Mouse (Mus musculus) neural tube, embryonic 15.5 days (tissue): Measurements from ENCODE around the gene Rnf10. TPM values are rescaled to one million over a fixed set of nuclear protein-coding genes. Genes with fewer than 3 reads are reported as not detected.
A peak's percentile ranks its signal among the peaks of the same experiment; 100 is the strongest.
"Not testable (repeated sequence)": the region's sequence is repeated elsewhere in the genome, so short reads cannot be mapped to it uniquely, and the experiment has no call there.

Source experiments
- ATAC-seq: fragments of 200-750 bp; cut with Nextera tagmentation; 2 replicates; pipeline ENCODE4 v1.8.0; 2017; ENCODE audit warnings: mild to moderate bottlenecking, moderate TSS enrichment, moderate library complexity; ENCODE audit not compliant: low FRiP score
- H3K27ac ChIP-seq: fragments of 300-500 bp; sonication (generic); replicated peaks from 2 replicates; pipeline ENCODE4 v1.5.1; 2015; ENCODE audit warnings: mild to moderate bottlenecking, inconsistent platforms
- H3K27me3 ChIP-seq: fragments of 300-500 bp; sonication (generic); replicated peaks from 2 replicates; pipeline ENCODE4 v1.6.1; 2015; ENCODE audit warnings: inconsistent platforms
- H3K36me3 ChIP-seq: fragments of 300-500 bp; sonication (generic); 2 replicates; pipeline ENCODE4 v1.6.1; 2015; ENCODE audit warnings: inconsistent platforms
- H3K4me1 ChIP-seq: fragments of 300-500 bp; sonication (generic); 2 replicates; pipeline ENCODE4 v1.6.1; 2015; ENCODE audit warnings: inconsistent platforms
- H3K4me2 ChIP-seq: fragments of 300-500 bp; sonication (generic); 2 replicates; pipeline ENCODE4 v1.6.1; 2015; ENCODE audit warnings: inconsistent platforms, mild to moderate bottlenecking, moderate library complexity
- H3K4me3 ChIP-seq: fragments of 300-500 bp; sonication (generic); replicated peaks from 2 replicates; pipeline ENCODE4 v1.5.1; 2015; ENCODE audit warnings: mild to moderate bottlenecking, inconsistent platforms
- H3K9ac ChIP-seq: fragments of 300-500 bp; sonication (generic); replicated peaks from 2 replicates; pipeline ENCODE4 v1.6.1; 2015; ENCODE audit warnings: mild to moderate bottlenecking, inconsistent platforms
- H3K9me3 ChIP-seq: fragments of 300-500 bp; sonication (generic); replicated peaks from 2 replicates; pipeline ENCODE4 v1.6.1; 2016; ENCODE audit warnings: inconsistent platforms
- WGBS: fragments of 180-500 bp; shearing (Covaris S2); methylation state at CpG from one replicate; pipeline ENCODE4 v1.1.7; 2015; ENCODE audit warnings: mixed read lengths; 5-methylcytosine and 5-hydroxymethylcytosine counted together
- polyA plus RNA-seq: library from polyadenylated mRNA; unstranded; fragments of >200 nt; fragmentation: Nextera tagmentation; extraction: Ambion mirVana; gene quantifications from 2 replicates; pipeline ENCODE4 v1.2.1, GENCODE M21; 2015

The Rnf10 gene
- polyA plus RNA-seq: 171 and 197 TPM in 2 replicates

DNA sequence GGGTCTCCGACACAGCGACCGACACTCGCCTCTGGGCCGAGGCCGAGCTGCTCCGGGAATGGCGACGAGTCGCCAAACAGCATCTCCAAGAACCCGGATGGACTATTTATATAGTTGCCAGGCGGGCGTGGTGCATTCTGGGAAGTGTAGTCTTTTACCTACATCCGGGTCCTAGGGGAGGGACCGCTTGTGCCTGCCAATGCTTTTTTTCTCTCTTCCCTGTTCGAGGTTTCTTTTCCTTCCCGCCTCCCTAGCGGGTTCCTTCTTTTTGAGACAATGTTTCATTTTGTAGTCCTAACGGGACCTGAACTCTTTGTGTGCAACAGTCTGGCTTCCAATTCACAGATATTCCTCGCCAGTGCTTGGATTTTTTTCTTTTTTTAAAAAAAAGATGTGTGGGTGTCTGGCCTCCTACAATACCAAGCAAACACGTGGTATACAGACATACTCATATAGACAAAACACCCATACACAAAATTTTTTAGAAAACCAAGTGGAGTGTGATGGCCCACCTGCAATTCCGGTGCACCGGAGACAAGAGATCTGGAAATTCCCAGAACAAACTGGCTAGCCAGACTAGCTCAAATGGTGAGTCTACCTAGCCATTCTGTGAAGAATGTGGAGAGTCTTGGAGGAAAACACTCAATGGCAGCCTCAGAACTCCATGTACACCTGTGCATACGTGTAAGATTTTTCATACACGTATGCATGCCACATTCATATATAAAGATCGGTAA, at the start of gene Rnf10:
Gene Rnf10 (minus strand): TSS at position 87 of the 737 bp plus-strand sequence.
- Histone ChIP-seq H3K4me3 (peak within 1 kb of the TSS; percentile 100), H3K27ac (peak within 1 kb of the TSS; percentile 90), H3K36me3 (no peaks in the 10 kb centered on the region), H3K9ac (peak within 1 kb of the TSS; percentile 99), H3K4me1 (peaks cover 47% of the 10 kb centered on the region), H3K4me2 (peak within 1 kb of the TSS; percentile 74), H3K27me3 (no peaks in the 10 kb centered on the region), H3K9me3 (no peaks in the 10 kb centered on the region)
- WGBS: 13% methylated on average over 26 of the region's 26 CpGs
- peak; percentile 91 for ATAC-seq

DNA sequence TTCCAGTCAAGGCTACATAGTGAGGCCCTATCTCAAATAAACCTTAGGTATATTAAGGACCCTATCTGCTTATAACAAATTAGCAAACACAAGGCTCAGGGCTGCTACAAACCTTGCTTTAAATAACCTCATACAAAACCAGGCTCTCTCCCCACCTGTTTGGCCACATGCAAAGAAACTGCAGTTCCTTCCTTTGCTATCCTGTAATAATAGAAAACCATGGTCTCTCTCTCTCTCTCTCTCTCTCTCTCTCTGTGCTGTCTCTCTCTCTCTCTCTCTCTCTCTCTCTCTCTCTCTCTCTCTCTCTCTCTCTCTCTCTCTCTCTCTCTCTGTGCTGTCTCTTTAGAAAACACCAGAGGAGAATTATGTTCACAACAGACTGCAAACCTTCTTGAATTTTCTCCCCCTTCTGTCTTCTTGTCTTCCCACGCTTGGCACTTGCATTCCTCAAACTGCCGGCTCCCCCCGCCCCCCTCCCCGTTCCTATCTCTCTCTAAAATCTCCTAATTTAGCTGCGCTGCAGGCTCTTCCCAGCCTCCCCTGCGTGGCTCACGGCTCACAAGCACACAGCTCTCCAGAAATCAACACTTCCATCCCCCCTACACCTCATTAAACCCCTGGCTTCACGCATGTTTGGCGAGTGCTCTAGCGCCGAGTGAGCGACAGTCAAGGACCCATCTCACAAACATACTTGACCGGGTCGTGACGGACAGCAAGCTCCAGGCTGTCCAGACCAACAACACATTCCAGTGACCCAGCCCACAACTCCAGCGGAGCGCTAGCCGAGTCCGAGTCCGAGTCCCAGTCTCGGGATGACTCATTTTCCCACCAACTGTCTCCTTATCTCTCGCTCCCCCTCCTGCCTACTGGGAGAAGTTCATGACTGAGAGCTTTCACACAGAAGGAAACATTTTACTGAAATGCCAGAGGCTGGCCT, 46.6 kb upstream of the Rnf10 start:
- WGBS: under 1% methylated on average over 22 of the region's 22 CpGs
- peak; percentile 63; the same call in 1 of the 2 replicates for ATAC-seq
- Histone ChIP-seq H3K4me3 (peak overlapping the region; percentile 41), H3K9me3 (no peaks in the 10 kb centered on the region), H3K27me3 (no peaks in the 10 kb centered on the region), H3K36me3 (no peaks in the 10 kb centered on the region), H3K4me2 (peak overlapping the region; percentile 81), H3K9ac (peak overlapping the region; percentile 51), H3K27ac (peak overlapping the region; percentile 77), H3K4me1 (peaks cover 37% of the 10 kb centered on the region)

DNA sequence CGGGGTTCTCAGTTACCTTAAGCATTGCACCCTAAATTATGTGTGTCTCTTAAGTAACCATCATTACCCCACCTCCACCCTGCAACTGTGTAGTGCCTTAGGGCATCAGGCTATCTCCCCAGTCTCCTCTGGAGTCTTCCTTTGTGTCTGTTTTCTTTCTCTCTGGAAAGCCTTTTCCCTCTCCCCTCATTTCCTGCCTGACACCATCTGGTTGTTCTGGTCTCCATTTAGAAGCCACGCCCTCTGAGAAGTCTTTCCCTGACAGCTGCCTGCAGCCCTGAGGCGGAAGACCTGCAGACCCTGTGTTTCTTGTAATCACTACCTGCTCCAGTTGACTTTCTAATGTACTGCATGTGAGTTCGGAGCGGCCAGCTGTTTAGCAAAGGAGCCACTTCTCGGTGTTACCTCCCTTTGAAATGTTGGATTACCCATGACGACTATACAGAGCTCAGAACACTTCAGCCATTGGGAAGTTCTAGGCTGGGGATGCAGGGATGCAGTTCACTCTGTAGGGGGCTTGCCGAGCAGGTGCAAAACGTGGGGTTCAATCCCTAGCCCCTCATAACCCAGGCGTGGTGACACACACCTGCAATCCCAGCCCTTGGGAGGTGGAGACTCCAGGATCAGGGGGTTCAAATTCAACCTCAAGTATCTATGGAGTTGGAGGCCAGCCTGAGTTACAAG, 45.1 kb upstream of the Rnf10 start:
- WGBS: 5% methylated on average over 10 of the region's 10 CpGs
- H3K27me3 ChIP-seq: no peaks in the 10 kb centered on the region
- H3K4me1 ChIP-seq: peaks cover 37% of the 10 kb centered on the region
- no peaks in the 10 kb centered on the region for H3K36me3 ChIP-seq
- no peak overlapping the region for H3K4me3 ChIP-seq
- peak overlapping the region; percentile 10; the same call in 1 of the 2 replicates for H3K4me2 ChIP-seq
- no peak for ATAC-seq
- H3K9me3 ChIP-seq: no peaks in the 10 kb centered on the region
- no peak overlapping the region for H3K9ac ChIP-seq
- peak overlapping the region; percentile 62 for H3K27ac ChIP-seq

DNA sequence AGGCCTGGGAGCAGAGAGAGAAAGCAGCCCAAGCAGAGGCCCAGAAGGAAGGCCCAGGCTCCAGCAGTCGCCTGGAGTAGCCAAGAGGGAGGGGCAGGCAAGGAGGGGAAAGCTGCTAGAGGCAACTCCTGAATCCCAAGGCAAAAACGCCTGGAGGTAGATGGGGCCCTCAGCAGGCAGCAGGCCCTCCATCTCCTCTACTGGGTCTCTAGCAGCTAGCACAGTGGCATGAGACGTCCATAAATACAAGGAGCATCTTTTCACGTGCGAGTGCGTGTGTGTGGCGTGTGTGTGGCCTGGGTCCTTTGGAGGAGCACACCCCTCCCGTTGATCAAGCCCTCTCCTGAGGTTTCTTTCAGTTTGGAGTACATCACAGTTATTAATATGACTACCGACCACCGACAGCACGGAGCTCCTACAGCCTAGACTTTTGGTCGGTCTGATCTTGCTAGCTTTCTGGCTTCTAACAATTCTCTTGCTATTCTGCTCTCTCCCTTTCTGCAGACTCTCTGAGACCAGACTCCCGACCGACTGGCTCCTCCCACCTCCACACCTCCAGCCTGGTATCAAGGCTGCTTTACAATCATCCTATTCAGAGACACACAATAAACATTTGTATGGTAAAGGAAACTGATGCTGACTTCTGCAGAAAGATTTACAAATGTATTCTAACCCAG, 44.4 kb upstream of the Rnf10 start:
- H3K27ac ChIP-seq: peak overlapping the region; percentile 62
- no peak overlapping the region for H3K4me3 ChIP-seq
- ATAC-seq: no peak
- WGBS: 2% methylated on average over 14 of the region's 14 CpGs
- no peak overlapping the region for H3K9ac ChIP-seq
- no peaks in the 10 kb centered on the region for H3K27me3 ChIP-seq
- H3K4me1 ChIP-seq: peaks cover 37% of the 10 kb centered on the region
- H3K4me2 ChIP-seq: peak overlapping the region; percentile 9; the same call in 1 of the 2 replicates
- no peaks in the 10 kb centered on the region for H3K36me3 ChIP-seq
- H3K9me3 ChIP-seq: no peaks in the 10 kb centered on the region

DNA sequence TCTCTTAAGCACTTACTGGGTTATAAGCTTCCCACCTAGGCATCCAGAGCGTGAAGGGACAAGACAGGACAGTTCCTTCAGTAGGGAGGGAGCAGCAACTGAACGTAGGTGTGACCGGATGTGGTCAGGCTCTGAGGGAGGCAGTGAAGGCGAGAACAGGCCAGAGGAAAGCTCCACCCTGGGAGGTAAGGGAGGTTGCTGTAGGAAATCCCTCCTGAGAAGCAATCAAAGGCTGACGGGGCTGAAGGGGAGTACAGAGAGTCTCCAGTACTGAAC, 40.9 kb upstream of the Rnf10 start:
- Histone ChIP-seq H3K4me1 (peaks cover 24% of the 10 kb centered on the region), H3K27ac (no peak overlapping the region)

DNA sequence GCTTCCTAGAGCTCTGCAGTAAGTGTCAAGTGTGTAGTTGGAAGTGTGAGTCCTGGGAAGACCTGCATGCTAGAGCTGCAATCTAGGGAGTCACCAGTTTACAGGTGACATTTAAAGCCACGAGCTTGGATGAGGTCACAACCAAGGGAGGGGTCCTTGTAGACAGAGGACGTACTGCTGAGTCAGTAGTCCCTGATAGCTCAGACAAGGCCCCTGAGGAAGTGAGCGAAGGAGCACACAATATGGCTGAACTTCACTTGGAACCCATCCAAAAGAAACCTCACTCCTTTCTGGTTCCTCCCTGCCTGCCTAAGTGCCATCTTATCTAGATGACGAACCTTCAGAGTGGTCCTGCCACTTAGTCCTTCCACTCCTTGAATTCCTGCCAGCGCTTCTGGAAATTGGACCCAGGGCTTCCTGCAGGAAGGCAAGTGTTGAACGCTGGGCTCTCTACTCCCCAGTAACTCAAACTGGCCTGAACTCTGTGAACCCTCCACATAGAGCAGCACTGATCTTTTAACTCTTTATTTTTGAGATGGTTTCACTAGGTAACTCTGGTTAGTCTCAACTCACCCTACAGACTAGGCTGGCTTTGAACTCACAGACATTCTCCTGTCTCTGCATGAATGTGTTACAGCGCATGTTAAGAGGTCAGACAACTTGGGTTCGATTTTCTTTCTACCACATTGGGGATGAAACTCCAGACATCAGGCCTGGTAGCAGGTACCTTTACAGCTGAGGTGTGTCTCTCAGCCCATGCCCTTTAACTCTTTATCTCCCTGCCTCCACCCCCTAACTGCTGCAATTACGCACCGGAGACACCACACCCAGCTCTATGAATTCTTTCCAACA, 40.3 kb upstream of the Rnf10 start:
- H3K9ac ChIP-seq: no peak overlapping the region
- no peak for ATAC-seq
- no peaks in the 10 kb centered on the region for H3K36me3 ChIP-seq
- H3K27me3 ChIP-seq: no peaks in the 10 kb centered on the region
- no peaks in the 10 kb centered on the region for H3K9me3 ChIP-seq
- no peak overlapping the region for H3K27ac ChIP-seq
- H3K4me3 ChIP-seq: no peak overlapping the region
- H3K4me2 ChIP-seq: no peak overlapping the region
- 76% methylated on average over 10 of the region's 10 CpGs for WGBS
- peaks cover 19% of the 10 kb centered on the region for H3K4me1 ChIP-seq

More for the DNA sequence above, 40.9 kb upstream of the Rnf10 start:
- Histone ChIP-seq H3K9me3 (no peaks in the 10 kb centered on the region), H3K9ac (no peak overlapping the region), H3K4me2 (no peak overlapping the region), H3K4me3 (no peak overlapping the region), H3K27me3 (no peaks in the 10 kb centered on the region), H3K36me3 (no peaks in the 10 kb centered on the region)
- 43% methylated on average over 5 of the region's 5 CpGs for WGBS
- no peak for ATAC-seq

DNA sequence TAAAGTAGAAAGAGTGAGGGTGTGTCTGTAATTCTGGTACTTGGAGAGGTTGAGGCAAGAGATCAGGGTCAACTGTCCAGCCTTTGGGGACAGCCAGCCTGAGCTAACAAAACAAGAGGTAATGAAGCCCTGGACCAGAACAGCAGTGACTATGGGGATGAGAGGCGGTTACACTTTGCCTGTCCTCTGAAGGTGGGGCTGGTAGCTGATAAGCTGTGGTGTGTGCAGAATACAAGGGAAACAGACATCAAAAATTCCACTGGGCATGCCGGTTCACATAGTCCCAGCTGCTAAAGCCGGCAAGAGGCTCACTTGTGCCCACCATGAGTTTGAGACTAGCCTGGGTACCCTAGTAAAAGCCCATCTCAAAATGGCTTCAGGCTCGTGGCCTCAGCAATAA, 39.7 kb upstream of the Rnf10 start:
- no peaks in the 10 kb centered on the region for H3K27me3 ChIP-seq
- H3K36me3 ChIP-seq: no peaks in the 10 kb centered on the region
- H3K4me3 ChIP-seq: no peak overlapping the region
- WGBS: 88% methylated on average over 4 of the region's 4 CpGs
- no peaks in the 10 kb centered on the region for H3K9me3 ChIP-seq
- no peak overlapping the region for H3K4me2 ChIP-seq
- H3K4me1 ChIP-seq: peaks cover 12% of the 10 kb centered on the region
- no peak overlapping the region for H3K27ac ChIP-seq
- H3K9ac ChIP-seq: no peak overlapping the region
- ATAC-seq: no peak

DNA sequence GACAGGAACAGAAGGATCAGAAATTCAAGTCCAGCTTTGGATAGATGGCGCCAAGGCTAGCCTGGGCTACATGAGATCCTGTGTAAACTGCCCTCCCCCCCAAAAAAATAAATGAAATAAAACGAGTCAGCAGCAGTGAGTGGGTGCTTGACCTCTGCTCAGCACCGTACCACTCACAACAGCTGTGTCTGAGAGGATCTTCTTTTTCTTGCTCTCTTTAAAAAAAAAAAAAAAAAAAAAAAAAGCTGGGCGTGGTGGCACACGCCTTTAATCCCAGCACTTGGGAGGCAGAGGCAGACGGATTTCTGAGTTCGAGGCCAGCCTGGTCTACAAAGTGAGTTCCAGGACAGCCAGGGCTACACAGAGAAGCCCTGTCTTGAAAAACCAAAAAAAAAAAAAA, 29.5 kb upstream of the Rnf10 start:
- H3K27me3 ChIP-seq, H3K9me3 ChIP-seq, H3K9ac ChIP-seq, H3K27ac ChIP-seq, H3K4me3 ChIP-seq, ATAC-seq: not testable (repeated sequence)
- Histone ChIP-seq H3K36me3 (peaks cover 16% of the 10 kb centered on the region), H3K4me1 (peaks cover 32% of the 10 kb centered on the region), H3K4me2 (peak overlapping the region; percentile 65)
- WGBS: 90% methylated on average over 5 of the region's 7 CpGs

DNA sequence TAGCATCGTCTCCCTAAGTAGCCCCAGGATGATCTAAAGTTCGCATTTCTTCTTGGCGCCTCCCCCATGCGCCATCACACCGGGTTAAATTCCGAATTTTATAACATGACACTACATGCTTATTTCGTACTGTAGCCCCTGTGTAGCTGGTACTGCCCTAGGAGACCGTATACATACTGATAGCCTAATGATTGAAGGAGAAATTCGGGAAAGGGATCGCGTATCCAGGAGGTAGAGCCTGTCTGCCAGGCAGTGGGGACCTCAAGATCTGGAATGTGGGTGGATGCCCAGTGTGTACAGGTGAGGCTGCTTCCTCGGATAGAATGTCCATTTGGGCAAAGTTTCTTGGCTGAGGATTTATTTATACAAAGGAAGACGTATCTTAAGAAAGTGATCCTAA, 28.9 kb upstream of the Rnf10 start:
- peak overlapping the region; percentile 82 for H3K4me3 ChIP-seq
- peaks cover 21% of the 10 kb centered on the region for H3K36me3 ChIP-seq
- peak overlapping the region; percentile 78 for H3K27ac ChIP-seq
- H3K9ac ChIP-seq: peak overlapping the region; percentile 52
- H3K4me1 ChIP-seq: peaks cover 34% of the 10 kb centered on the region
- no peak; the same call in 1 of the 2 replicates for ATAC-seq
- H3K9me3 ChIP-seq: no peaks in the 10 kb centered on the region
- H3K27me3 ChIP-seq: no peaks in the 10 kb centered on the region
- WGBS: 28% methylated on average over 13 of the region's 13 CpGs
- peak overlapping the region; percentile 65 for H3K4me2 ChIP-seq

DNA sequence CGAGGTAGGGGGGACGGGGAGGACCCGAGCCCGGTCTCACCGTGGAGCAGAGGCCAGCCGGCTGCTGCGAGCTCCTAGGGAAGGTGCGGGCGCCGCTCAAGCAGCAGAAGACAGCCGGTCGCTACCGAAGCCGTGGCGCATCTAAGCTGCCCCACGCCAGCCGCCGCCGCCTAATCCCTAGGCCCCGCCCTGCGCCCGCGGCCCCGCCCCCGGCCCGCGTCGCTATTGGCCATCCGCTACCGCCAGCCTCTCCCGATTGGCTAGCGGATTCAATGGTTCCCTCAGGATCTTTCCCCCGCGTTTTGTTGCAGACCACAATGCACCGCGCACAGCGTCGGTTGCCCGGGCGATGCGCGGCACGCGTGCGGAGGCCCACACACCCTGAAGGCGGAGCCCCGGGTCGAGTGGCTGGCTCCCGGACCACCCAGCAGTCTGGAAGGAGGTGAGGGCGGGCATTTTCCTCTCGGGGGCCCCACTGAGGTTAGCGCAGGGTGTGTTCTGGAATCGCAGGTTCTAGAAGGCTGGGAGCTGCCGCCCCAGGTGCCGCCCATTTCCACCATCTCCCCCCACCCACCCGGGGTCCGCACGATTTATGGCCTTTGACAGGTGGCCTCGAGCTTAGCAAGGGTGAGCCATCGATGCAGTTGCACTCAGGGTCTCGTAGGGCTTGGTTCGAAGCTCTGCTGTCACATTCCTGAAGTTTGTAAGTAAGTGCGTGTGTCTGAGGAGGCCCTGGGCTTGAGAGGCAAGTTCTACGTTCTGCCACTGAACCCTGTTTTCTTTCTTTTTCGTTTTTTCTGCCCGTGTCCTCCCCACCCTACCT, 28.3 kb upstream of the Rnf10 start, which contains the start of gene Dynll1:
Gene Dynll1 (minus strand): TSS at position 208 of the 823 bp plus-strand sequence.
- Histone ChIP-seq H3K4me1 (peaks cover 34% of the 10 kb centered on the region), H3K36me3 (peaks cover 27% of the 10 kb centered on the region), H3K4me3 (peak within 1 kb of the TSS; percentile 82), H3K27ac (peak within 1 kb of the TSS; percentile 93), H3K27me3 (no peaks in the 10 kb centered on the region), H3K9me3 (no peaks in the 10 kb centered on the region), H3K4me2 (peak within 1 kb of the TSS; percentile 70), H3K9ac (peak within 1 kb of the TSS; percentile 88)
- under 1% methylated on average over 66 of the region's 66 CpGs for WGBS
- peak; percentile 97 for ATAC-seq
